Mouse (Mus musculus): ENCODE measurements around the gene Lca5.

Gene Lca5

DNA sequence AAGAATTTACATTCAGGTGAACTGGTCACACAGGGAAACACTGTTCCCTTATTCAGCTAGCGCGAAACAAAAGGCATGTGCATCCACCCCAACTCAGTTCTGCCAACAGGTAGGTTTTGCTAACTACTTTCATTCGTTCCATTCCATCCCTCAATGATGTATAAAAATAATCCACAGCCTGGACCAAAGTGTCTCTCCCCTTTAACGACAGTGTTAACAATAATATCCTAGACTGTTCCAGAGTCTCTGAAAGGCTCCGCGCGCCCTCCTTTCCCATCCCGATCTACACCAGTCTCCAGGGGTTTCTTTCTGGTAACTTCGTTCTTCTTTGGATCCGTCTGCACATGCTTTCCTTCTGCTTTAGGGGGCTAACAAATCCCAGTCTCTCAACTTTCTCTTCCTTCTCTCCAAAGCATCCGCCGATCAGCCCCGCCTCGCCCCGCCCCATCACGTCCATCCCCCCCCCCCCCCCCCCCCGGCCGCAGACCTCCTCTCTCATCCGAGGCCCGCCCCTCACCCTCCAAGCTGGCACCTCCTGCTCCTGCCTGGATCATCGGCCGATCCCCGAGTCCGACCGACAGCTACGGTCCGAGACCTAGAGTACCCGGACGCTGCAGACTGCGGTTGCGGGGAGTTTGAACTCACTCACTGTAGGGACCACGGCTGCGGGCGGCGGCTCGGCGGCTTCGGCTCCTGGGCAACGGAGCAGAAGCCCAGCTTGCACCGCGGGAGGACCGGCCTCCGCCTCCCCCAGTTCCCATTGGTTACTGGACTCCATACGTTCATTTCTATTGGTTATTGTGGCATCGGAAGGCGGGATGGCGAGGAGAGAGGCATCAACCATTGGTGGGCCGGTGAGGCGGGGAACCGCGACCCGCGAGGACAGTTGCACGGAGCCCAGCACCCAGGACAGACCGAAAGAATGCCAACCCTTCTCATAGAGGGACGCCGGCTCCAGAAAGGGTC is at the start of gene Lca5:
TSS of gene Lca5 (minus strand) at position 736 of the 966 bp plus-strand sequence.
- peak; percentile 95 to 96 for DNase-seq

DNA sequence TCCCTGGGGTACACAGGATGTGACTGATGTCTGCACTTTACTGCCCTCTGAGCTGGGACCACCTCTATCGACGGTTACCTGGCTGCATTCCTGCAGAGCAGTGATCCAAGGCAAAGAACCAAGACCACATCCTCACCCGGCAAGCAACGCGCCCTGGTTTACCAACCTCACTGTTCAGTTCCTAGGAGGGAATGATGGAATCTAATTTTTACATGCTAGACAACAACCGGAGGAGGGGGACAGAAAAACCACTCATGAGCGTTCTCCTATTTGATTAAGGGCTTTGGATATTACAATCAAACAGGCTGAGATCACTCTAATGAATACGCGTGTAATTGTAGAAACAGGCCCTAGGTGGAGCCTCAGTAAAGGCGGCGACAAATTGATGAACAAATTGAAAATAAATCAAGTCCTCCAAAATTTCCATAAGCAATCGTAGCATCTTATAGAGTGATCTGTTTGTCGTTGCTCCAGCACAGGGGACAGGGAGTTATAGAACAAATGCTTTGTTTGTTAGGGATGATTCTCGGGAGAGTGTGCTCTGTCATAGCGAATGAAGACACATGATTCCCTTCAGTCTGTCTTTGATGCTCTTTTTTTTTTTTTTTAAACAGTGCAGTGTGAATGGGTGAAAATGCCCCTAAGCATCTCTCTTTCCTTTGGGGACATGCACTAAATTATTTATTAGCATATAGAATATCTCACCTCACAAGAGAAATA is 47.7 kb upstream of the Lca5 start:
- peak; percentile 61 to 70 for DNase-seq

GRCm38 (mm10) chr9:83487771-83488470 is 47.0 kb upstream of the Lca5 start:
- peak; percentile 59 to 64 for DNase-seq

- peak in 1 of 2 experiments; percentile 23 for DNase-seq
Measured at GRCm38 (mm10) chr9:83485966-83486365, 45.0 kb upstream of the Lca5 start.

GRCm38 (mm10) chr9:83485357-83485756 is 44.4 kb upstream of the Lca5 start:
- DNase-seq, result no peak

DNA sequence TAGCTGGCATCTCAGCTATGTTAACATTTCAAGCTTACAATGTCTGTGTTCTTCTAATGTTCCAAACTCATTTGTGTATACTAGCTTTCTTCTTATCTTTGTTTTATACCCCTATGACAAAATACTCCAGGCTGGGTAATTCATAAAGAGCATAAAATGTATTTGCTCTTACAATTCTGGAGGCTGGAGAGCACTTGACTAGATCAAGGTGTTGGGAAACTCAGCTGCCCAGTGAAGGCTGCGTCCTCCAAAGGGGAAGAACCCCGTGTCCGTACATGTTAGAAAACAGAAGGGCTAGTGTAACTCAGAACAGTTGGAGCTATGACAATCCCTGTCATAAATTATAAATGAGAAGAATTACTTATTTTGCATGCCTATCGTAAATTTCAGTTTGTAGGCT is 42.5 kb upstream of the Lca5 start:
- DNase-seq, result no peak

- DNase-seq, result no peak
Measured at GRCm38 (mm10) chr9:83482176-83482949, 41.4 kb upstream of the Lca5 start.

DNA sequence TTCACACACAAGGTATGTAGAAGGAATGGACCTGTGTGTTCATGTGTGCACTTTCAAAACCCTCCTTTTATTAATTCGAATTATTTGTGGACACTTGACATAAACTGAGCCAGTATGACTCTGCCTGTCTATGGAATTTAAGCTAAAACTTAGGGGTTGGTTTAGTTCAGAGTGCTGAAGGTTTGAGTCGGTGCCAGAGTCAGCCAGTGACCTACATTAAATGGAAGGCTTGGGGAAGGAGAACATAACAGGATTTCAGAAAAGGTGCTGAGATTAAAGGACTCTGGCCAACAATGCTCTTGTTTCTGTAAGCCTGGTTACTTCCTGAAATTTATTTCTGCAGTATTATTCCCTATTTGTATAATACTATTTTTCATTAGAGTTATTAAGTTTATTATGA is 28.9 kb upstream of the Lca5 start:
- peak; percentile 56 to 61 for DNase-seq

DNA sequence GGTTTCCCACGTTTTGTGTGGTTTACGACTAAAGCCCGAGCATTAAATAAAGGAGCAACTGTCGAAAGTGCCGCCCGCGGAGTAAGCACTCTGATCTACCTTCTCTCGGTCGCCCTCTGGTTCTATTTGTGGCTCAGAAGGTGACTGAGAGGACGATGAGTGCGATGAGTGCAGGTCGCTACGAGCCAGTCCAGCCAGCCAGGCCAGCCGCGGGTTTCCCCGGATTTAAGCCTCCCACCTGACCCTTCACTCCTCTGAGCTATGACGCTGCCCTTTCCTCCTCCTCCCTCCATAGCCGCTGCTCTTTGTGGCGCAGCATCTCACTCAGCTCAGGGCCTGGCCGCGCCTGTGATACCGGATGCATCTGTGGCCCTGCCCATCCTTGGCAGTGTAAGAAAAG is 6.8 kb upstream of the Lca5 start:
- peak; percentile 80 to 82 for DNase-seq

GRCm38 (mm10) chr9:83447176-83447575 is 6.2 kb upstream of the Lca5 start:
- peak; percentile 19 to 34 for DNase-seq

DNA sequence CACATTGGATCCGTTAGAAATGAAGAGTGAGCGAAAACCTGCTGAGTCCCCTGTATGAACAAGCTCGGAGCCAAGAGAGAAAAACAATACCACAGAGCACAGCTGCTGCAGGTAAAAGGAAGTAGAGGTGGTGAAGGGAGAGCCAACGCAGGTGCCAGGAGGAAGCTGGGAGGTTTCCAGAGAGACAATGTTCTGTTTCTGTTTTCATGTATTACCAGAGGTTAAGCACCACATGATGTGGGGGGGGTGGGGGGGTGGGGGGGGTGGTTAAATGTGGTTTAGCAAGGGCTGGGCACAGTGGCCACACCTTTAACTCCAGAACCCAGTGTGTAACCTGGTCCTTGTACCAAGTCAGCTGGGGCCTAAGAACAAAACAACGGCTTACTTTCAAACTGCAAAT is 3.3 kb downstream of the Lca5 start:
- no peak for DNase-seq

DNA sequence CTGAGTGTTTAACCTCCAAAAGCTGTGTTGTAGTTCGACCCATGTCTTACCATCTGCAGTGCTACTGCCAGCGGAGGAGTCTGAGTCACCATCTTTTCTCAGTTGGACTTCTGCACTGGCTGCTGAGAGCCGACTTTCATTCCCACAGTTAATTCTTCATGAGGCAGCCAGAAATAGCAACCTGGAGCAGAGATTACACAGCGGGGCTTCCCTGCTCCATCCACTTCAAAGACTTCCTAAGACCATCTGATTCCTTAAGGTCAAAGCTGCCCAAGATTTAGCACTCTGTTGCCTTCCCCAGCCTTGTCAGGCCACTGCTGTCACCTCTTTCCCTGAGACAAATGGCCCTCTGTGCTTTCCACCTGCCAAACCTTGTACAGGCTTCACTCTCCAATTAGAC is 6.4 kb downstream of the Lca5 start:
- peak; percentile 33 to 52 for DNase-seq

DNA sequence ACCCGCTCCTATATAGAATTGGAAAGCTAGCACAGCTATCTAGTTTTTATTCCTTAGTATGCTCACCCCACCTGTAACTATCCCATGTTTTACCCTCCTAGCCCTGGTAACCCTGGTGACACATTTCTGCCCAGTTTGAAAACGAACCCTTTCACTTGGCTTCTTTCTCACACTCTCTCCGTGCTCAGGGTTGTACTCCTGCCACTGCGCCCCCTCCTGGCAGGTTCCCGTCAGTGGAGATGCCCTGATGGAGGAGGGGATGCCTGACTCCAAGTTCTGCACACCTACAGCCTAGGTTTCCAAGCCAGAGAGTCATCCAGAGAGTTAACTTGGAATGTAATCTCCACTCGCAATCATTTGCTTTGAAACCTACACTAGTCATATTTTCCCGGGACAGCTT is 7.3 kb downstream of the Lca5 start:
- peak; percentile 42 to 67 for DNase-seq

GRCm38 (mm10) chr9:83427926-83428325 is 13.0 kb downstream of the Lca5 start:
- no peak for DNase-seq

- DNase-seq, result no peak
Measured at GRCm38 (mm10) chr9:83418965-83419364, 22.0 kb downstream of the Lca5 start.

GRCm38 (mm10) chr9:83413046-83413445 is 27.9 kb downstream of the Lca5 start:
- DNase-seq, result peak; percentile 42 to 66

GRCm38 (mm10) chr9:83405150-83405549 is 35.8 kb downstream of the Lca5 start:
- DNase-seq, result no peak

- no peak for DNase-seq
Measured at GRCm38 (mm10) chr9:83400783-83401182, 40.1 kb downstream of the Lca5 start.

DNA sequence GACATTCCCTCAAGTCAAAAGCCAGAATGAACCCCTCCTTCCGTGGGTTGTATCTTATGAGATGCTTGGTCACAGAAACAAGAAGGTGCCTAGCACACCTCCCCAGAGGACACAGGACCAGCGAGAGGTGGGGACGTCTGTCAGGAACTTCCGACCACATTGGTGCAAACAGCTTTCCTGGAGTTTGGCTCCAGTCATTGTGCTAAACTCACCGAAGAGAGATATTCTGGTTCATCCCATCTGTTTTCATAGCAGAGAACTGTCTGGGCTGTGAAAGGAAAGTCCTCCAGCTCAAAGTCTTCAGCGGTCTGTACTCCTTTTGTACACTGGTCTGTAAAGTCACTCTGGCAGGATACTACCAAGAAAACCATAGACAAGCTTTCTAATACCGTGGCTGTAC is 41.5 kb downstream of the Lca5 start:
- no peak for DNase-seq

DNA sequence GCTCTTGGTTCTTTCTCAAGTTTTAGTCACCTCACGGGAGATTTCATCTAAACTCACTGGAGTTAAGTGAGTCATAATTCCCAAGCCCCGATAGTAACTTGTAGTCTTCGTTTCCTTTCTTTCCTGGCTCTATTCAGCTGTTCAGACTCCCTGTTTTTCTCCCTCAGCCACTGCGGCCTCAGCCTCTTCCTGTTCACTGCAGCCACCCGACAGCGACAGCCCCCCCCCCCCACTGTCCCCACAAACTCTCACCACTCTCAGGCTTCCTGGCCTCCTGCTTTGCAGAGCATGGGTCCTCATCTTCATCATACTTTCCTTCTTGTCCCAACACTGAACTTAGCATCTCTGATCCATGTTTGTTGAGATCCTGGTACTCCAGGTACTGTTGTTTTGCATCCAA is 42.7 kb downstream of the Lca5 start:
- DNase-seq, result no peak

GRCm38 (mm10) chr9:83395456-83395855 is 45.5 kb downstream of the Lca5 start:
- no peak for DNase-seq

GRCm38 (mm10) chr9:83391996-83392395 is 48.9 kb downstream of the Lca5 start:
- DNase-seq, result no peak

All from cerebellum, postnatal 14 days (tissue).